In genomic region chr3:132590604-132591003, GRCm38 (mm10) we compare ENCODE assay signal across 23 mouse cellular contexts. TPM values are rescaled to one million over a fixed set of nuclear protein-coding genes. Genes with fewer than 3 reads are reported as not detected.
DNase-seq lines count a peak whose midpoint lies in the region; ATAC-seq and TF ChIP-seq lines count a peak whose summit lies in the region.
"Had no signal": no experiment of that assay in that cellular context is flagged by ENCODE, and none has a peak within 500 bp of the region (broad histone marks: within the 10 kb centered on the region; RNA-seq: fewer than 3 reads in every experiment).

No protein-coding gene starts in this region.

- no peak overlapping the region for H3K4me3 ChIP-seq in limb, embryonic 13.5 days
- H3K4me3 ChIP-seq in limb, embryonic 10.5 days, result no peak overlapping the region
- H3K4me3 ChIP-seq in limb, embryonic 14.5 days (replicated peaks; ENCODE audit: low read length), result no peak overlapping the region
- no peak overlapping the region for H3K4me3 ChIP-seq in limb, embryonic 15.5 days

- H3K27me3 ChIP-seq in limb, embryonic 13.5 days, result peaks cover 2% of the 10 kb centered on the region; the same call in 1 of the 2 replicates
- no peaks in the 10 kb centered on the region for H3K27me3 ChIP-seq in limb, embryonic 10.5 days (ENCODE audit: low read depth, poor library complexity, severe bottlenecking)
- no peaks in the 10 kb centered on the region for H3K27me3 ChIP-seq in limb, embryonic 14.5 days (ENCODE audit: control insufficient read depth, insufficient read depth, low read length)
- no peaks in the 10 kb centered on the region for H3K27me3 ChIP-seq in limb, embryonic 15.5 days
- H3K27me3 ChIP-seq: CH12.LX had no signal

- no peak for DNase-seq in limb, embryonic 10.5 days (ENCODE audit: low spot score)
- DNase-seq in limb, embryonic 14.5 days (ENCODE audit: low spot score), result peak; percentile 33
- no peak for DNase-seq in cerebellum, adult 18-20 months
- no peak for DNase-seq in layer of hippocampus, adult 9-10 months (ENCODE audit: low spot score)
- DNase-seq: adrenal gland, adult 8-10 months; adrenal gland, postnatal 10 days; adrenal gland, postnatal 14 days; adrenal gland, postnatal 25 days; adrenal gland, postnatal 36 days; B cell, adult 2 months; cerebellum, adult 11 months; cerebellum, adult 11-12 months; cerebellum, adult 2 months had no signal

- no peak overlapping the region for H3K27ac ChIP-seq in limb, embryonic 13.5 days
- no peak overlapping the region for H3K27ac ChIP-seq in limb, embryonic 10.5 days
- H3K27ac ChIP-seq in limb, embryonic 14.5 days (replicated peaks; ENCODE audit: low read depth, low read length), result no peak overlapping the region
- no peak overlapping the region for H3K27ac ChIP-seq in limb, embryonic 15.5 days

- H3K9me3 ChIP-seq in limb, embryonic 13.5 days, result no peaks in the 10 kb centered on the region
- no peaks in the 10 kb centered on the region for H3K9me3 ChIP-seq in limb, embryonic 10.5 days (replicated peaks)
- H3K9me3 ChIP-seq in limb, embryonic 14.5 days (ENCODE audit: control insufficient read depth, low read length), result no peaks in the 10 kb centered on the region
- no peaks in the 10 kb centered on the region for H3K9me3 ChIP-seq in limb, embryonic 15.5 days
- H3K9me3 ChIP-seq: G1E had no signal

- H3K36me3 ChIP-seq in limb, embryonic 13.5 days, result no peaks in the 10 kb centered on the region
- H3K36me3 ChIP-seq in limb, embryonic 10.5 days, result no peaks in the 10 kb centered on the region
- H3K36me3 ChIP-seq in limb, embryonic 14.5 days (ENCODE audit: control insufficient read depth, insufficient read depth, low read length), result no peaks in the 10 kb centered on the region
- H3K36me3 ChIP-seq in limb, embryonic 15.5 days, result no peaks in the 10 kb centered on the region
- H3K36me3 ChIP-seq: G1E had no signal

- H3K4me2 ChIP-seq in limb, embryonic 13.5 days (replicated peaks), result no peak overlapping the region
- H3K4me2 ChIP-seq in limb, embryonic 14.5 days (replicated peaks; ENCODE audit: low read depth, low read length, severe bottlenecking), result no peak overlapping the region
- H3K4me2 ChIP-seq in limb, embryonic 15.5 days, result no peak overlapping the region

- peak; percentile 78; the same call in 1 of the 2 replicates for ATAC-seq in limb, embryonic 13.5 days (ENCODE audit: low FRiP score, low read depth)
- peak; percentile 75 for ATAC-seq in limb, embryonic 14.5 days (ENCODE audit: low FRiP score, low read depth)
- 0 out of 2 replicates have a peak, but pooled peaks have one; percentile 7 for ATAC-seq in limb, embryonic 15.5 days (ENCODE audit: insufficient number of reproducible peaks, low FRiP score, low TSS enrichment, low read depth)
- ATAC-seq: activated CD4-positive, CD25-positive, alpha-beta regulatory T cell, adult 4 months; CD4-positive, CD25-positive, alpha-beta regulatory T cell, adult 4 months; Patski had no signal

- 30% methylated on average over 1 of the region's 1 CpGs for WGBS in limb, embryonic 13.5 days
- 75% methylated on average over 1 of the region's 1 CpGs for whole genome bisulfite sequencing in limb, embryonic 10.5 days
- WGBS in limb, embryonic 14.5 days, result 27% methylated on average over 1 of the region's 1 CpGs
- WGBS in limb, embryonic 15.5 days, result 33% methylated on average over 1 of the region's 1 CpGs

- peaks cover 14% of the 10 kb centered on the region for H3K4me1 ChIP-seq in limb, embryonic 13.5 days
- H3K4me1 ChIP-seq in limb, embryonic 10.5 days, result no peaks in the 10 kb centered on the region
- H3K4me1 ChIP-seq in limb, embryonic 14.5 days (ENCODE audit: control insufficient read depth, insufficient read depth, low read length), result no peaks in the 10 kb centered on the region
- peaks cover 6% of the 10 kb centered on the region; the same call in 1 of the 2 replicates for H3K4me1 ChIP-seq in limb, embryonic 15.5 days

- H3K9ac ChIP-seq in limb, embryonic 13.5 days, result no peak overlapping the region
- no peak overlapping the region for H3K9ac ChIP-seq in limb, embryonic 14.5 days (ENCODE audit: low read depth, low read length, severe bottlenecking)
- H3K9ac ChIP-seq in limb, embryonic 15.5 days, result no peak overlapping the region

- TF ChIP-seq POLR2A in limb, embryonic 14.5 days (IDR thresholded peaks at IDR 0.05; ENCODE audit: borderline replicate concordance, extremely low read depth, insufficient read depth, insufficient read length), result no peak

RNA-seq across cellular contexts. Expression of gene Gimd1, which starts 39.0 kb away (rescaled TPM):
- not detected in 2 replicates for polyA plus RNA-seq in limb, embryonic 13.5 days (2015; fragmentation: Nextera tagmentation; extraction: Ambion mirVana)
- not detected in 2 replicates for polyA plus RNA-seq in limb, embryonic 10.5 days (2016; fragmentation: Nextera tagmentation; extraction: Ambion mirVana)
- polyA plus RNA-seq in limb, embryonic 14.5 days (2012; rRNA removed), result not detected in 2 replicates
- not detected in 2 replicates for polyA plus RNA-seq in limb, embryonic 14.5 days (2014; fragmentation: Nextera tagmentation; extraction: Ambion mirVana)
- polyA plus RNA-seq in limb, embryonic 15.5 days (2015; fragmentation: Nextera tagmentation; extraction: Ambion mirVana), result not detected in 2 replicates
- polyA plus RNA-seq: activated CD4-positive, CD25-positive, alpha-beta regulatory T cell, adult 4 months; adrenal gland, adult 2 months; brain, embryonic 14.5 days; C2C12; cerebellum, adult 2 months; G1E; Patski had no signal

Comparison
In these comparisons a context has a peak if more than half of its experiments do, and no peak if none do; other contexts are left out.
1. ATAC-seq: peak in every context shown above with its lines; median percentile 78 in limb, embryonic 13.5 days; 75 in limb, embryonic 14.5 days; 7 in limb, embryonic 15.5 days.